Mouse (Mus musculus): ENCODE data around the gene Megf9. TPM values are rescaled to one million over a fixed set of nuclear protein-coding genes. Genes with fewer than 3 reads are reported as not detected.

Gene Megf9
- total and polyA plus RNA-seq, 3 experiments: not detected

- no peak overlapping the region for H3K4me3 ChIP-seq (replicated peaks in 1 of 3; ENCODE audit: low read depth in 2 of 3, low read length in 2 of 3, poor library complexity in 1 of 3)
- no peak overlapping the region; the same call in 1 of the 2 replicates for H3K4me2 ChIP-seq (ENCODE audit: insufficient read depth, low read depth, poor library complexity, severe bottlenecking)
- H3K27ac ChIP-seq (ENCODE audit: insufficient read depth, low read depth): no peak overlapping the region
- 0 out of 2 replicates have a peak, but pooled peaks cover 2% of the 10 kb centered on the region for H3K79me2 ChIP-seq (replicated peaks; ENCODE audit: control insufficient read depth, extremely low read depth, insufficient read depth, poor library complexity, severe bottlenecking)
- dilution Hi-C loops (cut with MboI; ENCODE audit: extremely low pct_ligation_motif_present, extremely low pct_unique_long_range_greater_than_20kb, low sequenced_read_pairs): no loop called here
- in situ Hi-C loops (cut with MboI; ENCODE audit: low pct_ligation_motif_present, low pct_unique_long_range_greater_than_20kb, low sequenced_read_pairs): no loop called here
- no peaks in the 10 kb centered on the region for H3K9me3 ChIP-seq (replicated peaks; ENCODE audit: low read length)
- peak; percentile 68 for DNase-seq (ENCODE audit: extremely low read depth)
- H3K9ac ChIP-seq (ENCODE audit: insufficient read depth, low read depth): no peak overlapping the region
- H3K27me3 ChIP-seq (replicated peaks): no peaks in the 10 kb centered on the region
- TF ChIP-seq RAD21 (IDR thresholded peaks at IDR 0.05; ENCODE audit: low read depth, low read length): no peak
- TF ChIP-seq JUN (IDR thresholded peaks at IDR 0.05; ENCODE audit: insufficient read depth, low read depth, low read length): peak; percentile 87
- no peak for TF ChIP-seq BHLHE40 (IDR thresholded peaks at IDR 0.05; ENCODE audit: low read depth, low read length)
- TF ChIP-seq E2F4 (IDR thresholded peaks at IDR 0.05; ENCODE audit: insufficient replicate concordance, low read depth, low read length): no peak
- TF ChIP-seq USF2 (conservative IDR thresholded peaks at IDR 0.05; ENCODE audit: low read depth, low read length): no peak
- no peak for TF ChIP-seq MXI1 (IDR thresholded peaks at IDR 0.05; ENCODE audit: low read depth, low read length)
- no peak for TF ChIP-seq KAT2A (IDR thresholded peaks at IDR 0.05; ENCODE audit: insufficient replicate concordance, low read length)
- TF ChIP-seq POLR2A (IDR thresholded peaks at IDR 0.05; ENCODE audit: low read depth, low read length): no peak
- no peak for TF ChIP-seq NRF1 (IDR thresholded peaks at IDR 0.05; ENCODE audit: low read depth, low read length)
- no peak for TF ChIP-seq CTCF (conservative IDR thresholded peaks at IDR 0.05 in 1 of 2, IDR thresholded peaks at IDR 0.05 in 1 of 2; ENCODE audit: low read depth in 2 of 2, low read length in 2 of 2)
- no peak for TF ChIP-seq GABPA (IDR thresholded peaks at IDR 0.05; ENCODE audit: insufficient replicate concordance, low read depth, low read length)
- TF ChIP-seq MEF2A (IDR thresholded peaks at IDR 0.05; ENCODE audit: borderline replicate concordance, low read depth, low read length): peak; percentile 69; the same call in 1 of the 2 replicates
- no peak for TF ChIP-seq POLR2AphosphoS2 (IDR thresholded peaks at IDR 0.05; ENCODE audit: low read depth, low read length)
- no peak for TF ChIP-seq RCOR1 (conservative IDR thresholded peaks at IDR 0.05; ENCODE audit: low read depth, low read length)
- TF ChIP-seq MAX (IDR thresholded peaks at IDR 0.05; ENCODE audit: low read length): no peak
- no peak for TF ChIP-seq ZNF384 (IDR thresholded peaks at IDR 0.05; ENCODE audit: low read depth, low read length)
- TF ChIP-seq USF1 (IDR thresholded peaks at IDR 0.05; ENCODE audit: low read depth, low read length): no peak
- no peak for TF ChIP-seq MAZ (IDR thresholded peaks at IDR 0.05; ENCODE audit: low read depth, low read length)
- TF ChIP-seq IRF4 (IDR thresholded peaks at IDR 0.05; ENCODE audit: low read depth, low read length): 0 out of 2 replicates have a peak, but pooled peaks have one; percentile 42
- TF ChIP-seq JUND (conservative IDR thresholded peaks at IDR 0.05; ENCODE audit: low read depth, low read length): peak; percentile 87
- no peak for TF ChIP-seq ZMIZ1 (IDR thresholded peaks at IDR 0.05; ENCODE audit: low read depth, low read length)
- TF ChIP-seq CHD1 (IDR thresholded peaks at IDR 0.05; ENCODE audit: low read depth, low read length): no peak
- no peak for TF ChIP-seq ELF1 (IDR thresholded peaks at IDR 0.05; ENCODE audit: low read depth, low read length)
- no peak for TF ChIP-seq MYC (IDR thresholded peaks at IDR 0.05; ENCODE audit: low read depth, low read length)
- TF ChIP-seq UBTF (IDR thresholded peaks at IDR 0.05; ENCODE audit: low read depth, low read length): no peak
- TF ChIP-seq ETS1 (conservative IDR thresholded peaks at IDR 0.05; ENCODE audit: low read depth, low read length): peak; percentile 27; the same call in 1 of the 2 replicates
- no peak for TF ChIP-seq MAFK (IDR thresholded peaks at IDR 0.05; ENCODE audit: insufficient replicate concordance, low read length)
- TF ChIP-seq EP300 (IDR thresholded peaks at IDR 0.05; ENCODE audit: low read length): peak; percentile 82
- peaks cover 2 to 19% of the 10 kb centered on the region in 2 experiments; a peak in 3 of 4 replicates for H3K4me1 ChIP-seq (ENCODE audit: control insufficient read depth in 1 of 2, insufficient read depth in 2 of 2)
- no peaks in the 10 kb centered on the region for H3K36me3 ChIP-seq (replicated peaks in 1 of 2; ENCODE audit: control insufficient read depth in 1 of 2, insufficient read depth in 1 of 2, low read length in 1 of 2)
Observed at GRCm38 (mm10) chr4:70515514-70515913, 19.3 kb downstream of the Megf9 start.

Measured in CH12.LX (cell line).